Mouse (Mus musculus) spleen, adult 2 months (tissue): ENCODE data around the gene Heatr5a. TPM values are rescaled to one million over a fixed set of nuclear protein-coding genes. Genes with fewer than 3 reads are reported as not detected.

Experiments
- DNase-seq, 2 experiments: peaks; one replicate each; pipeline versions ENCODE4 v3.0.0 to v3.0.0-alpha.2; 2012 to 2021; ENCODE audit warnings: low spot score in 2 of 2, low read depth in 1 of 2
- H3K27ac ChIP-seq: fragments of 200-500 bp; 2 replicates; pipeline ENCODE4 v1.5.1; 2012; ENCODE audit warnings: low read length, inconsistent platforms; ENCODE audit not compliant: insufficient read depth
- H3K27me3 ChIP-seq: fragments of 200-500 bp; 2 replicates; pipeline ENCODE4 v1.6.1; 2012; ENCODE audit warnings: mild to moderate bottlenecking, moderate library complexity, low read length, inconsistent platforms; ENCODE audit not compliant: control insufficient read depth, insufficient read depth
- H3K36me3 ChIP-seq: fragments of 200-500 bp; 2 replicates; pipeline ENCODE4 v1.6.1; 2012; ENCODE audit warnings: mild to moderate bottlenecking, low read length, inconsistent platforms; ENCODE audit not compliant: control insufficient read depth, insufficient read depth
- H3K4me1 ChIP-seq: fragments of 200-500 bp; 2 replicates; pipeline ENCODE4 v1.6.1; 2011; ENCODE audit warnings: inconsistent platforms; ENCODE audit not compliant: control insufficient read depth, insufficient read depth, insufficient read length
- H3K4me3 ChIP-seq: fragments of 200-500 bp; 2 replicates; pipeline ENCODE4 v1.5.1; 2011; ENCODE audit warnings: mild to moderate bottlenecking, inconsistent platforms; ENCODE audit not compliant: insufficient read depth, insufficient read length; ENCODE audit errors: extremely low read depth
- CTCF ChIP-seq: fragments of 200-500 bp; IDR thresholded peaks from 2 replicates; pipeline ENCODE4 v1.5.1; 2011; ENCODE audit warnings: mild to moderate bottlenecking, inconsistent platforms; ENCODE audit not compliant: insufficient read depth, insufficient read length, insufficient replicate concordance; ENCODE audit errors: extremely low read depth
- POLR2A ChIP-seq: fragments of 200-500 bp; IDR thresholded peaks from 2 replicates; pipeline ENCODE4 v1.6.1; 2011; ENCODE audit warnings: low read depth, low read length, inconsistent platforms
- WGBS: fragments of 180-500 bp; shearing (Covaris S2); methylation state at CpG from one replicate; pipeline ENCODE4 v1.1.7; 2018; 5-methylcytosine and 5-hydroxymethylcytosine counted together
- polyA plus RNA-seq: library from polyadenylated mRNA; depleted of rRNA; stranded (reverse); fragments of >200 nt; gene quantifications from 2 replicates; pipeline ENCODE4 v1.2.3, GENCODE M21; 2012

Gene Heatr5a
- polyA plus RNA-seq, 1 experiment, result 18.0 TPM

DNA sequence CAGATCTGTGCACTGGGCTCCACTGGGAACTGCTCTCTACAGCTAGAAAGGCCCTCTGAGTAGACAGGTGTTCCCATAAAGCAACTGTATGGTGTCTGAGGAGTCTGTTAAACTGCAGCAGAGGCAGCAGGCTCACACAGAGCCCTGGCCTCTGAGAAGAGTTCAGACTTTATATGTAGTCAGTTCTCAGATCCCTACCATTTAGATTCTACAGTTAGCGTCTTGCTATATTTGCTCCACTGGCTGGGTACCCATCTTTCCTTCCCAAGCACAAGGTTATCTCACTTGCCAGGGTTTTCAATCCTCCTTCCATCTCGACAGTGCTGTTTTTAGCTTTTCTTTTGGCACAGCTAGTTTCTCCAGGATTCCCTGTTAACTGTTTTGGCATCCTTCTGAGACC is 19.5 kb upstream of the Heatr5a start:
- WGBS, result 93% methylated on average over 2 of the region's 2 CpGs
- no peak overlapping the region for H3K27ac ChIP-seq

DNA sequence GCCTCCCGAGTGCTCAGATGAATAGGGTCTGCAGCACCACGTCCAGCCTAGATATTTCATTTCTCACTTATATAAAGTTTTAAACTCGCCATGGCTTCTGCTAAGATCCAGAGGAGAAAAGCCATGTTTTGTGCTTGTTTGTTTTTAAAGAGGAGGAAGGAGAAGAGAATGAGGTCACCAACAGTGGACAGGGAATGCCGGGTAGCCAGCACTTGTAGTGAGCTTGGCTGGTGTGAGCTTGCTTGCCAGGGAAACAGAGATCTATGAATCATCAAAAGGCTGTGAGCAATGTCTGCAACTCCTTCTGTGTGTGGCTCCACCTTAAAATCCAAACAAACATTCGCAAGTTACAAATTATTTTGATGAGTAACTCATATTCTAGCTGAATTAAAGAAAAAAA is 17.4 kb upstream of the Heatr5a start:
- Histone ChIP-seq H3K36me3 (no peaks in the 10 kb centered on the region), H3K27me3 (no peaks in the 10 kb centered on the region), H3K4me1 (no peaks in the 10 kb centered on the region), H3K4me3 (no peak overlapping the region), H3K27ac (no peak overlapping the region)
- no peak for DNase-seq
- 91% methylated on average over 5 of the region's 5 CpGs for WGBS
- TF ChIP-seq CTCF, result no peak
- TF ChIP-seq POLR2A, result no peak

More for the DNA sequence above, 19.5 kb upstream of the Heatr5a start:
- TF ChIP-seq CTCF, result no peak
- no peak for TF ChIP-seq POLR2A
- Histone ChIP-seq H3K27me3 (no peaks in the 10 kb centered on the region), H3K4me3 (no peak overlapping the region), H3K36me3 (no peaks in the 10 kb centered on the region; the same call in 1 of the 2 replicates), H3K4me1 (no peaks in the 10 kb centered on the region)
- DNase-seq, result no peak

DNA sequence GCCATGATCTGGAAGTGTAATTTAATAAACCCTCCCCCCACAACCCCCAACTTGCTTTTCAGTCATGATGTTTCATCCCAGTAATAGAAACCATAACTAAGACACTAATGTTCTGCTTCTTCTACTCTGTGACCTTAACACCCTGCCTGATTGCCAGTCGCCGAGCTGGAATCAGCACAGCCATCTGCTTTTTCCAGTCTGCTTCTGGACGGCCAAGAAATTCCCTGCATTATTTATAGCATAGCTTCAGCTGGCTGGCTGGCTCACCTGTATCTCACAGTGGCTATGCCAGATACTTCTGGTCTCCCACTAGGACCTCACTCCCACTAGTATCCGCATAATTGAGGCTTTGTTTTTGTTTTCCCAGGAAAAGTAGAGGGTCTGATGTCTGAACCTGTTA is 14.7 kb upstream of the Heatr5a start:
- TF ChIP-seq POLR2A (no peak), CTCF (no peak)
- no peaks in the 10 kb centered on the region for H3K4me1 ChIP-seq
- H3K27ac ChIP-seq, result no peak overlapping the region
- no peak overlapping the region for H3K4me3 ChIP-seq
- H3K36me3 ChIP-seq, result no peaks in the 10 kb centered on the region
- no peaks in the 10 kb centered on the region for H3K27me3 ChIP-seq
- no peak for DNase-seq
- WGBS, result 82% methylated on average over 4 of the region's 4 CpGs

DNA sequence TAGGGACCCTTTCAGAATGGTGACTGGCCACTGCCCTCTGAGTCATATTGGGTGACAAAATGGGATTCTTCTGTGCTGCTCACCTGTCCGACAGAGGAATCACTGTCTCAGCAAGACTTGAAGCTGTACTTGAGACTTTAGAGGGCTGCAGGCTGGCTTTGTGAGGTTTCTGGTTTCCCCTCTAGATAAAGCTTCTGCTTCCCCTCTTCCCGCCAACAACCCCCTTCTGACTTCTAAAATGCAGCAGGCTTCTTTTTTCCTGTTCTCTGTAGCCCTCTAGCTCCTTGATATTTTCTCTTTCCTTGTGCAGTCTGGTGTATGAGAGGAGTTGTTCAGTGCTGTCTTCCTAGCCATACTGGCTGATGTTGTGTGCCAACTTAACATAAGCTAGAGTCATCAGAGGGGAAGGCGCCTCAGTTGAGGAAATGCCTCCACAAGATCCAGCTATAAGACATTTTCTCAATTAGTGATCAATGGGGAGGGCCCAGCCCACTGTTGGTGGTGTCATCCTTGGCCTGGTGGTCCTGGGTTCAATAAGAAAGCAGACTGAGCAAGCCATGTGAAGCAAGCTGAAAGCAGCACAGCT is 14.1 kb upstream of the Heatr5a start:
- no peaks in the 10 kb centered on the region for H3K4me1 ChIP-seq
- no peak overlapping the region for H3K27ac ChIP-seq
- no peak overlapping the region for H3K4me3 ChIP-seq
- TF ChIP-seq CTCF (no peak), POLR2A (no peak)
- H3K27me3 ChIP-seq, result no peaks in the 10 kb centered on the region
- DNase-seq, result no peak
- H3K36me3 ChIP-seq, result no peaks in the 10 kb centered on the region
- WGBS, result 52% methylated on average over 3 of the region's 3 CpGs

DNA sequence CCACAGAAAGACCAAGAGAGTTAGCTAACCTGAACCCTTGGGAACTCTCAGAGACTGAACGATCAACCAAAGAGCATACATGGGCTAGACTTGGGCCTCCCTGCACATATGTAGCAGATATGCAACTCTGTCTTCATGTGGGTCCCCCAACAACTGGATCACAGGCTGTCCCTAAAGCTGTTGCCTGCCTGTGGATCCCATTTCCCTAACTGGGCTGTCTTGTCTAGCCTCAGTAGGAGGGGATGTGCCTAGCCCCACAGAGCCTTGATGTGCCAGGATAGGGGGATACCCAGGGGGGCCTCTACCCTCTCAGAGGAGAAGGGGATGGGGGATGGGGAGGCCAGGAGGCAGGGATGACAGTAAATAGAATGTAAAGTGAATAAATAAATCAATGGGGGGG is 12.5 kb upstream of the Heatr5a start:
- 91% methylated on average over 1 of the region's 1 CpGs for WGBS
- H3K4me1 ChIP-seq, result no peaks in the 10 kb centered on the region

DNA sequence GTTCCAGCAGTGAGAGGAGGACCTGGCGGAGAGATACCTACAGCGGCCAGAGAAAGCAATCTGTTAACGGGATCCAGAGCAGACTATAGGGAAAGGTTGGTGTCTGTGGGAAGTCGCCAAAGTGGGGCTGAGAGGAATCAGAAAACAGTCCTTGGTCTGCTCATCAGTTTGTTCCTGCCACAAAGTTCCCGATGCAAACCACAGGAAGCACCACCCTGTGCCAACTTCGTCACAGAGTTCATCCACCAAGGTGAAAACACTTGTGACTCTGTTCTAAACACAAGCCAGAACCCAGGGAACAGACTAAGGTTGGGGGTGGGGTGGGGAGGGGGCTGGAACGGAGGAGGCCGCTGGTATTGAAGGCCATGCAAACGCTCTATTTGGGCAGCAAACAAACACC is 5.4 kb upstream of the Heatr5a start:
- H3K27ac ChIP-seq, result no peak overlapping the region
- no peak overlapping the region for H3K4me3 ChIP-seq
- no peaks in the 10 kb centered on the region for H3K4me1 ChIP-seq
- WGBS, result 41% methylated on average over 9 of the region's 9 CpGs
- no peaks in the 10 kb centered on the region for H3K36me3 ChIP-seq
- TF ChIP-seq CTCF (no peak), POLR2A (no peak)
- no peaks in the 10 kb centered on the region for H3K27me3 ChIP-seq
- peak in 1 of 2 experiments; percentile 12 for DNase-seq

More for the DNA sequence above, 12.5 kb upstream of the Heatr5a start:
- no peaks in the 10 kb centered on the region for H3K36me3 ChIP-seq
- H3K27me3 ChIP-seq, result no peaks in the 10 kb centered on the region
- TF ChIP-seq CTCF, result no peak
- TF ChIP-seq POLR2A, result no peak
- no peak overlapping the region for H3K4me3 ChIP-seq
- no peak for DNase-seq
- no peak overlapping the region for H3K27ac ChIP-seq

DNA sequence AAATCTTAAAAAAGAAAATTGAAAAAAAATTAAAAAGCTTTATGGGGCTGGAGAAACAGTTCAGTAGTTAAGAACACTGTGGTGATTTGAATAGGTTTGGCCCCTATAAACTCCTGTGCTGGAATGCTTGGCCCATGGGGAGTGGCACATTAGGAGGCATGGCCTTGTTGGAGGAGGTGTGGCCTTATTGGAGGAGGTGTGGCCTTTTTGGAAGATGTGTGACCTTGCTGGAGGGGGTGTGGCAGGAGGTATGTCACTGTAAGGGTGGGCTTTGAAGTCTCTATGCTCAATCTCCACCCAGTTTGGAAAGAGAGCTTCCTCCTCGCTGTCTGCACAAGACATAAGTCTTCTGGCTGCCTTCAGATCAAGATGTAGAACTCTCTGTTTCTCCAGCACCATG is 3.3 kb upstream of the Heatr5a start:
- DNase-seq, result no peak

More for the DNA sequence above, 3.3 kb upstream of the Heatr5a start:
- Histone ChIP-seq H3K4me1 (0 out of 2 replicates have a peak, but pooled peaks cover 2% of the 10 kb centered on the region), H3K36me3 (no peaks in the 10 kb centered on the region), H3K4me3 (no peak overlapping the region), H3K27me3 (no peaks in the 10 kb centered on the region), H3K27ac (no peak overlapping the region)
- WGBS, result 83% methylated on average over 1 of the region's 1 CpGs
- TF ChIP-seq POLR2A (no peak), CTCF (no peak)
